Mouse (Mus musculus) neural tube, embryonic 11.5 days (tissue): ENCODE data around the gene Nup88. TPM values are rescaled to one million over a fixed set of nuclear protein-coding genes. Genes with fewer than 3 reads are reported as not detected.

Experiments used
- ATAC-seq: fragments of 200-750 bp; cut with Nextera tagmentation; 2 replicates; pipeline ENCODE4 v1.8.0; 2017; ENCODE audit warnings: moderate number of reproducible peaks, mild to moderate bottlenecking, moderate TSS enrichment, moderate library complexity; ENCODE audit not compliant: insufficient read depth, low FRiP score, low TSS enrichment
- DNase-seq: peaks from one replicate; pipeline ENCODE4 v3.0.0-alpha.2; 2015; ENCODE audit warnings: low spot score
- H3K27ac ChIP-seq: fragments of 300-500 bp; sonication (generic); 2 replicates; pipeline ENCODE4 v1.5.1; 2014; ENCODE audit warnings: low read depth, mild to moderate bottlenecking, low read length
- H3K27me3 ChIP-seq: fragments of 300-500 bp; sonication (generic); 2 replicates; pipeline ENCODE4 v1.6.1; 2014; ENCODE audit warnings: mild to moderate bottlenecking, low read length, mixed read lengths; ENCODE audit not compliant: control insufficient read depth, insufficient read depth
- H3K36me3 ChIP-seq: fragments of 300-500 bp; sonication (generic); 2 replicates; pipeline ENCODE4 v1.6.1; 2014; ENCODE audit warnings: mild to moderate bottlenecking, low read length, moderate library complexity, mixed read lengths; ENCODE audit not compliant: control insufficient read depth, insufficient read depth
- H3K4me1 ChIP-seq: fragments of 300-500 bp; sonication (generic); 2 replicates; pipeline ENCODE4 v1.6.1; 2014; ENCODE audit warnings: low read length, mixed read lengths; ENCODE audit not compliant: control insufficient read depth, insufficient read depth
- H3K4me2 ChIP-seq: fragments of 300-500 bp; sonication (generic); 2 replicates; pipeline ENCODE4 v1.6.1; 2014; ENCODE audit warnings: low read depth, mild to moderate bottlenecking, moderate library complexity
- H3K4me3 ChIP-seq: fragments of 300-500 bp; sonication (generic); 2 replicates; pipeline ENCODE4 v1.5.1; 2014; ENCODE audit warnings: low read depth, low read length
- H3K9ac ChIP-seq: fragments of 300-500 bp; sonication (generic); 2 replicates; pipeline ENCODE4 v1.6.1; 2014; ENCODE audit warnings: mild to moderate bottlenecking, low read length
- H3K9me3 ChIP-seq: fragments of 300-500 bp; sonication (generic); 2 replicates; pipeline ENCODE4 v1.6.1; 2016; ENCODE audit warnings: low read length; ENCODE audit not compliant: control insufficient read depth
- WGBS: fragments of 180-500 bp; shearing (Covaris S2); extraction: QIAGEN DNeasy Blood & Tissue Kit; methylation state at CpG from one replicate; pipeline ENCODE4 v1.1.7; 2014; 5-methylcytosine and 5-hydroxymethylcytosine counted together
- polyA plus RNA-seq: library from polyadenylated mRNA; unstranded; fragments of >200 nt; fragmentation: Nextera tagmentation; extraction: Ambion mirVana; gene quantifications from 2 replicates; pipeline ENCODE4 v1.2.1, GENCODE M21; 2014

Nup88 gene
- polyA plus RNA-seq, 1 experiment from 2014 or later, result 182 TPM

DNA sequence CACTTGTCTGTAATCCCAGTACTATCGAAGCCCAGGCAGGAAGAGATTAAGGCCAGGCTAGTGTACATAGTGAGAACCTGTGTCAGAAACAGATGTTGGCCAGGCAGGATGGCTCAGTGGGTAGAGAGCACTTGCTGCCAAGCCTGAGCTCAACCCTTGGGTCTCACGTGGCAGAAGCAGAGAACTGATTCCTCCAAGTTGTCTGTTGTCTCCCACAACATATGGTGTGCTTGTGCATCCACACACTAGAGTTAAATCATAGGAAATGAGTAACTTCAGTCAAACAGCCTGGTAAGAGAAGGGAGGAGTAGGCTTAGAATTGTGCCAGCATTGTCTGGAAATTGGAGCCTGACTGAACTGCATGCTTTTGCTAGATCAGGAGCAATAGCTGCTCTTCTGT, 5.4 kb upstream of the Nup88 start:
- no peaks in the 10 kb centered on the region for H3K4me1 ChIP-seq

DNA sequence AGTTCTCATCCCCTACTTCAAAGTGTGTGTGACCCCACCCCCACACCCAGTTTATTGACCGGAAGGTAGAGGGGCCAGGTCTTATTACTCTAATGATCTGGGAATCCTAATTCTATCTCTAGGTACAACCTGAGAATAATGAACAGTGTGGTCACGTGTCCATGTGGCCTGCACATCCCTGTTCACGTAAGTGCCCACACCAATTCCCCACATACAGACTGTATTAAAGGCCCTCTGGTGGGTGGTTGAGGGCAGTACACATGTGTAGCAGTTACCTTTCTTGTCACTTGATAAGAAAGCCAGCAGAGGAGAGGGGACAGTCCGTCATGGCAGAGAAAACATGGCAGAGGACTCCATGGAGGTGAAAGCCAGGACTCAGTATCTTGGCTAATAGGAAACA, 4.2 kb upstream of the Nup88 start:
- no peaks in the 10 kb centered on the region for H3K9me3 ChIP-seq
- no peak overlapping the region for H3K4me3 ChIP-seq
- H3K36me3 ChIP-seq, result peaks cover 20% of the 10 kb centered on the region
- H3K27me3 ChIP-seq, result no peaks in the 10 kb centered on the region
- H3K9ac ChIP-seq, result no peak overlapping the region
- 72% methylated on average over 4 of the region's 4 CpGs for WGBS
- no peak overlapping the region for H3K27ac ChIP-seq
- ATAC-seq, result no peak
- H3K4me2 ChIP-seq, result no peak overlapping the region
- H3K4me1 ChIP-seq, result no peaks in the 10 kb centered on the region
- DNase-seq, result peak; percentile 19

More for the DNA sequence above, 5.4 kb upstream of the Nup88 start:
- WGBS, result 92% methylated on average over 2 of the region's 2 CpGs
- H3K4me2 ChIP-seq, result no peak overlapping the region
- ATAC-seq (no peak), DNase-seq (no peak)
- peaks cover 24% of the 10 kb centered on the region for H3K36me3 ChIP-seq
- no peaks in the 10 kb centered on the region for H3K27me3 ChIP-seq
- no peak overlapping the region for H3K4me3 ChIP-seq
- H3K27ac ChIP-seq, result no peak overlapping the region
- H3K9ac ChIP-seq, result no peak overlapping the region
- H3K9me3 ChIP-seq, result no peaks in the 10 kb centered on the region

DNA sequence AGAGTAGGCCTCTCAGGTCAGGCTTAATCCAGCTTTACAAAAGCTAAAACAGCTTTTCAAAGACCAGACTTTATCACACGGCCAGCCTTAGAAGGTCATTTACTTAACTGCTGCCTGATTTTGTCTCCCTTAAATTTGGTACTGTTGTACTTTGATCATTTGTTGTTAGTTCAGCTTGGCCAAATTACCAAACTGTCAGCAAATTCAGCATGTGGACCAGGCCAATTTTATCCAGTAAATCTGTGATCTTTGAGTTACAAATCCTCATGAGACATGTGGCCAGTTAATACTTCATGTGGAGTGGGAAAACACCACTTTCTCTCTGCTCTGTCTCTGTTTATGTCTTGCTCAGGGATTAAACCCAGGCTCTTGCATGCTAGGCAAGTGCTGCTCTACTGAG, 2.8 kb upstream of the Nup88 start:
- H3K27me3 ChIP-seq, result no peaks in the 10 kb centered on the region
- H3K36me3 ChIP-seq, result peaks cover 9% of the 10 kb centered on the region
- H3K9me3 ChIP-seq, result no peaks in the 10 kb centered on the region
- DNase-seq (no peak), ATAC-seq (no peak)
- WGBS, result 74% methylated on average over 1 of the region's 1 CpGs
- H3K27ac ChIP-seq, result no peak overlapping the region
- no peak overlapping the region for H3K9ac ChIP-seq
- H3K4me1 ChIP-seq, result peaks cover 8% of the 10 kb centered on the region; the same call in 1 of the 2 replicates
- H3K4me3 ChIP-seq, result no peak overlapping the region
- no peak overlapping the region for H3K4me2 ChIP-seq

DNA sequence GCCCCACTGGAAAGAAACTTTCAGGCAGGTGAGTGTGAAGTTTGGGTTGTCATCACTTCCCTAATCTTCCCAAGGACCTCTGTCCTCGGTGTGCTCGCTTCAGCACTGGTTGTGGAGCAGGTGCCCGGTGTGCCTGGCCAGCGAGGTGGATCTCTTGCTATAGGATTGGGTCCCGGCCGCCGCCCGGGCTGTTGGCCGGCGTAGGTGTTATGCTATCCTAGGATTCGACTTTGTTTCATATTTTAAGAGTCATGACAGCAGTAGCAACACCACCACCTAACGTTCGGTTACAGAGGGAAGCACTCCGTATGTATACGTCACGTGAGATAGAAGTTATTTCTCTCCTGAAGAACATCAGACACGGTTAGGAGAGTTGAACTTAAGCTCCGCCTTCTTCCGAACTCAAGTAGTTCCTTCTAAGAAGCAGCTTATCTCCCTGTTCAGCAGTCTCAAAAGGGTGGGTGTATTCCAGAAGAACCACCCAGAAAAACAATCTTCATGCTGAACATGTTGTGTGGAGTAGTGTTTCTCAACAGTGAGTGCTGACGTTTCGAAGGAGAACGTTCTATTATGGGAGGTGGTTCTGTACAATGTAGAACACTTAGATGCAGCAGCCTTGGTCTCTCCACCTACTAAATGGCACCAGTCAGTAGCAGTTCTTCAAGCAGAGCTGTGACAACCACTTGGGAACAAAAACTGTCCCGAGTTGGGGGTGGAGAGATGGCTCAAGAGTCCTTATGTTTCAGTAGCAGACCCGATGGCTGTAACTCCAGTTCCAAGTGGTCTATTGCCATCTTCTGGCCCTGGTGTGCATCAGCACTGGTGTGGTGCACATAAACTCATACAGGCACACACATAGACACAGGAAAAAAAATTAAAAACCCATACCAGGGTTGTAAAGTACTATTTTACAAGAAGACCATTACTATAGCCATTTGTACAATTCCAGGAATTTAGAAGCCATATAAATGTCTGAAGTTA, 1.1 kb upstream of the Nup88 start:
- ATAC-seq, result peak; percentile 20; the same call in 1 of the 2 replicates
- Histone ChIP-seq H3K9me3 (no peaks in the 10 kb centered on the region), H3K27me3 (no peaks in the 10 kb centered on the region), H3K4me1 (peaks cover 8% of the 10 kb centered on the region; the same call in 1 of the 2 replicates), H3K9ac (peak overlapping the region; percentile 59), H3K4me2 (peak overlapping the region; percentile 77), H3K4me3 (peak overlapping the region; percentile 93), H3K36me3 (no peaks in the 10 kb centered on the region; the same call in 1 of the 2 replicates), H3K27ac (peak overlapping the region; percentile 46; the same call in 1 of the 2 replicates)
- DNase-seq, result no peak
- 18% methylated on average over 24 of the region's 24 CpGs for WGBS

DNA sequence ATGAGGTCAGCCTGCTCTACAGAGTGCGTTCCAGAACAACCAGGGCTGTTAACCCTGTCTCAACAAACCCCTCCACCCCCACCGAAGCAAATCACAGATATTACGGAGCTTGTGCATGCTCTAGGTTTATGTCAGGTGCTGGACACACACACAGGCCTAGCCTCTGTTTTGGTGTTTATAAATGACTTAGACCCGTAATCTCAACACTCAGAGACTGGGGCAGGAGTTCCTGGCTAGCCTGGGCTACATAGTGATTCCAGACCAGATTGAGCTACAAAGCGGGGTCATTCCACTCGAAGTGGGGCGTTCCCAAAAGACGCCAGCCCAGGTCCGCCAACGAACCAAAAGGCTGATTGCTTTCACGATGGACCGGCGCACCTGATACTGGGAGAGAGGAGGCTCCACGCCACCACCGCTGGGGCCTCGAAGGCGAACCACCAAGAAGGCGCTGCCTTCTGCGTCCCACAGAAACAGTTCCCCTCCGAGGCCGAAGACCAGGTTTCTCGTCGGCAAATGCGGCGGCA, 440 bp downstream of the Nup88 start:
- DNase-seq (no peak), ATAC-seq (no peak)
- H3K9ac ChIP-seq, result peak overlapping the region; percentile 89
- peak overlapping the region; percentile 72 for H3K4me2 ChIP-seq
- H3K9me3 ChIP-seq, result no peaks in the 10 kb centered on the region
- H3K4me1 ChIP-seq, result peaks cover 8% of the 10 kb centered on the region; the same call in 1 of the 2 replicates
- peak overlapping the region; percentile 73; the same call in 1 of the 2 replicates for H3K27ac ChIP-seq
- WGBS, result 2% methylated on average over 25 of the region's 25 CpGs
- H3K36me3 ChIP-seq, result peaks cover 6% of the 10 kb centered on the region
- no peaks in the 10 kb centered on the region for H3K27me3 ChIP-seq
- H3K4me3 ChIP-seq, result peak overlapping the region; percentile 93

DNA sequence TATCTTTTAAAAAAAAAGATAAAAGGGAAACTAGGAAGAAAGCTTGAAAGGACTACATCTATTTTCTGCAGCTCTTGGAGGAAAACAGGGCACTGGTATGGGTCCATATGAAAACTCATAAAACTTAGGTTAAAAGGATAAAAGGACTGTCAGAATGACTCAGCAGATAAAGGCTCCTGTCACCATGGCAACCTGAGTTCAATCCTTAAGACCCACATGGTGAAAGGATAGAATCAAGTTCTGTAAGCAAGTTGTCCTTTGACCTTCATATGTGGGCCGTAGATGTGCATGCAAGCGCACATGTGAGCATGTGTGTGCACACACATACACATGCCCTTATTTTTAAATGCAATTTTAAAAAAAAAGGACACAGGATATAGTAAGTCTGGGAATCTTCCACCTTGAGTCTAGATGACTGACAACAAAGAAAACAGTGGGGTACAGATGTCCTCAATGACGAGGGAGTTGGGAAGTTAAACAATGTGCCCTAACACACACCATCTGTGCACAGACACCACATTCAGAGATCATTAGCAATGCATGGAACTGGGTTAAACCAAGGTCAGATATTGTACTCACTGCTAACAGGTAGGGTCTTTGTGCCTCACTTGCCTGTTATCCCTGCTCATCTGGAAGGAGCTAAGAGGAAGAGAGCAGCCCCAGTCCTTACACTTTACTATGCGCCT, 5.4 kb downstream of the Nup88 start:
- Histone ChIP-seq H3K4me3 (no peak overlapping the region), H3K4me1 (peaks cover 8% of the 10 kb centered on the region; the same call in 1 of the 2 replicates), H3K4me2 (no peak overlapping the region), H3K9ac (no peak overlapping the region), H3K9me3 (no peaks in the 10 kb centered on the region), H3K36me3 (peaks cover 8% of the 10 kb centered on the region), H3K27me3 (no peaks in the 10 kb centered on the region), H3K27ac (no peak overlapping the region)
- DNase-seq (no peak), ATAC-seq (no peak)
- 76% methylated on average over 4 of the region's 4 CpGs for WGBS

DNA sequence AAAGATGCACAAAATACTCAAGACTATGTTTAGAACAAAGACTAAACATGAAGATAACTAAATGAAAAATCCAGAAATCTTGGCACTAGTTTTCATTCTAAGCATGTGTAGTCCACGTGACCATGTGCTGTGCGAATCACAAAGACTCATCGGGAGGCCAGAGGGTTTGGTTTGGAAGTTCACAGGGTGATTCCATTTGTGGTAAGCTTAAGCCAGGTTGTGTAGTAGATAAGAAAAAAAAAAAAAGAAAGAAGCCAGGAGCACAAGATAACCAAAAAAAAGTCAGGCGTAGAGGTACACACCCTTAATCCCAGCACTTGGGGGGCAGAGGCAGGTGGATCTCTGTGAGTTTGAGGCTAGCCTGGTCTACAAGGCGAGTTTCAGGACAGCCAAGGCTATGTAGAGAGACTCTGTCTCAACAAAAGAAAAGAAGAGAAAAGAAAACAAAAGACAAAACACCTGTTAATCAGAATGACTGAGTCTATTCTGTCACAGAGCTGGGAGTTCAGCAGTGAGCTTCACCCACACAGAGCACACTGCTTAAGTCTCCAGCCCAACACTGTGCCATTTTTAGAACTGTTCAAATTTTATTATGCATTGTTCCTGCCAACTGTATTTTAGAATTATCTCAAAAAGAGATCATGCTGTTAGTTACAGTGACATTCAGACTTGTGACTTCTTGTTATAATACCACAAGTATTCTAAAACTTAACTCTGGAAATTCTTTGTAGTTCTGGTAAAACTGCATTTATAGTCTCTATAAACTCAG, 8.8 kb downstream of the Nup88 start:
- Histone ChIP-seq H3K9ac (no peak overlapping the region), H3K9me3 (no peaks in the 10 kb centered on the region), H3K4me2 (no peak overlapping the region), H3K4me3 (no peak overlapping the region), H3K36me3 (peaks cover 20% of the 10 kb centered on the region), H3K27ac (no peak overlapping the region), H3K27me3 (no peaks in the 10 kb centered on the region), H3K4me1 (no peaks in the 10 kb centered on the region)
- 94% methylated on average over 5 of the region's 5 CpGs for WGBS
- ATAC-seq, result no peak
- no peak for DNase-seq

DNA sequence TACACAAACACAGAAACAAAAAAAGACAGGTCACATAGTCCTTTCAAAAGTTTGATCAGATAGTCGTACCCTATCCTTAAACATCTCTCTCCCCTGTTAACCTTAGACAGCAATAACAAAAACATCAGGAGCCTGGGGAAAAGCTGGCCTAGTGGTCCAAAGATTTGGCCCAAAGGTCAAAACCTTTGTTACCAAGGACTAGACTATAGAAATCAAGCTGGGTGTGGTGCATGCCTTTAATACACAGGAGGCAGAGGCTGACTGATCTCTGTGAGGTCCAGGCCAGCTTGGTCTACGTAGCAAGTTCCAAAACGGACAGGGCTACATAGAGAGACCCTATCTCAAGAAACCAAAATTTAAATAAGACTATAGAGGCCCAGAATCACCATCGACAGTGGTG, 15.1 kb downstream of the Nup88 start:
- Histone ChIP-seq H3K4me3 (no peak overlapping the region), H3K4me1 (no peaks in the 10 kb centered on the region), H3K27ac (no peak overlapping the region), H3K27me3 (no peaks in the 10 kb centered on the region), H3K4me2 (no peak overlapping the region), H3K9me3 (no peaks in the 10 kb centered on the region), H3K9ac (no peak overlapping the region), H3K36me3 (peaks cover 24% of the 10 kb centered on the region)
- DNase-seq (no peak), ATAC-seq (no peak)
- 94% methylated on average over 4 of the region's 4 CpGs for WGBS
